Mouse (Mus musculus) ES-E14 (cell line): ENCODE results near the gene Fhad1.

Source experiments
- HCFC1 ChIP-seq: IDR thresholded peaks from 2 replicates; pipeline ENCODE4 v1.6.1; 2012; ENCODE audit warnings: low read length, inconsistent platforms, borderline replicate concordance; ENCODE audit not compliant: insufficient read depth
- MAFK ChIP-seq: IDR thresholded peaks from 2 replicates; pipeline ENCODE4 v1.6.1; 2014; ENCODE audit warnings: mild to moderate bottlenecking, low read depth, low read length, inconsistent platforms; ENCODE audit not compliant: insufficient read depth
- ZC3H11A ChIP-seq: IDR thresholded peaks from 2 replicates; pipeline ENCODE4 v1.6.1; 2012; ENCODE audit warnings: low read depth, mild to moderate bottlenecking, inconsistent platforms, low read length, borderline replicate concordance
- ZNF384 ChIP-seq: IDR thresholded peaks from 2 replicates; pipeline ENCODE4 v1.6.1; 2012; ENCODE audit warnings: low read depth, low read length, inconsistent platforms

- TF ChIP-seq ZNF384 (no peak), ZC3H11A (no peak), MAFK (no peak), HCFC1 (no peak)
Measured at GRCm38 (mm10) chr4:141868051-141868450, 146.8 kb downstream of the Fhad1 start.
